Mouse (Mus musculus): Measurements from ENCODE around the gene Ift46.
"Not testable (repeated sequence)": the region's sequence is repeated elsewhere in the genome, so short reads cannot be mapped to it uniquely, and the experiment has no call there.

Gene Ift46

DNA sequence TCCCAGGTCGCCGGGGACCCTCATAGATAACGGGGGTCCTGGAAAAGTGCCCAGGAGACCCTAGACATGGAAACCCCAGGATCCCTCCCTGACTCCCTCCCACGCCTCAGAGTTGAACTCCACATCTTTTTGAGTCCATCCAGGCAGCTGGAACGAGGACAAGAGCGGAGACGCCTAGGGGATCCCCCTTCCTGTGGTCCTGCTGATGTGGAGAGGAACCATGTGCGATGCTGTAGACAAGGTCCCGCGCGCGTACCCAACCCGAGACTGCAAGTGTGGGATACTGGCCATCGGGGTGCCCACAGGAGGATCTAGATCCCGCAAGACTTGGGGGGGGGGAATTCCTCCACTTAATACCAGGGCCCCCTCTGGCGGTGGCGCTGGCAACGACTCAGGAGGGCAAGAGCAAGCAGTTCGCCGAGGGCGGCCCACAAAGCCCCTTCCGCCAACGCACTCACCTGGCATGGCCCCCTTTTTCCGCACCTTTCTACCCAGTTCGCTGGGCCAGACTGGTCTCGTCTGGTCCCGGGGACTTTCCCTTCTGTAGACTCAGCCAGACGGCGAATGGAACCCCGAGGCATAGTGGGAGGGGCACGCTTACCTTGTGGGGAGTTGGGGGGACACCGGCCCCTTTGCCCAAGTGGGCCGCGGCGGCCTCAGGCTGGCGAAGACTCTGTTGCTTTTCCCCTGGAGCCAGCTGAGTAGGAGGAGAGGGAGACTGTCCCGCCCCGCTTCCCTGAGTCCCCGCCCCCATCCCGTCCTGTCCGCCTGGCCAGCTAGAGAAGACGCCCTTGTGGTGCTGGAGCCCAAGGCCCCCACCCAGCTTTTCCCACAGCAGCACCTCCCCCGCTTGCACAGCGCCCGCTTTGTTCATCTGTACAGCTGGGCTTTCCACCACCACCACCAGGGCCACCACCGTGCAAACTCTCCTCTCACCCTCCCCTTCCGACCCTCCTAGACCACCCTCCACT, 32.9 kb upstream of the Ift46 start, which contains the start of gene Phldb1:
Gene Phldb1 (minus strand): TSS at position 675 of the 971 bp plus-strand sequence.
- intact Hi-C loops (cut with DNase I) = loop anchor here (5.0 kb wide), 1 partner anchor 78 kb away; no protein-coding TSS in a partner anchor

DNA sequence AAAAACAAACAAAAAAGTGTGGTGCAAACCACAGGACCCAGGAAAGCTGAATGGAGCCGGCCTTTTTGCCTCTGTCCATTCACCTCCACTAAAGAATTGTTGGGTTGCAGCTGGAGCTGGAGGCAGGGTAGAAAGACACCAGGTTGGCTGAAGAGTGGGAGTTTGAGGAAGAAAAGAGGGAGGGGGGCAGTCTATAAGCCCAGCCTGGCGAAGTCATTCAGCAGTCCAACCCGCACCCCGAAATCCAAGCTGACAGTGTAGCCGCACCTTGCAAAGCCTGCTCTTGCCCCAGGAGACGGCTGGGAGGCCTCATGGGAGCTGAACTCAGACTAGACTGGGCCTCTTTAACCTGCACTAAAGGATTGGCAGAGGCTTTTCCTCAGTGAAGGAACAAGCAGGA, 31.8 kb upstream of the Ift46 start:
- intact Hi-C loops (cut with DNase I) = loop anchor here (5.0 kb wide), 1 partner anchor 79 kb away; no protein-coding TSS in a partner anchor

DNA sequence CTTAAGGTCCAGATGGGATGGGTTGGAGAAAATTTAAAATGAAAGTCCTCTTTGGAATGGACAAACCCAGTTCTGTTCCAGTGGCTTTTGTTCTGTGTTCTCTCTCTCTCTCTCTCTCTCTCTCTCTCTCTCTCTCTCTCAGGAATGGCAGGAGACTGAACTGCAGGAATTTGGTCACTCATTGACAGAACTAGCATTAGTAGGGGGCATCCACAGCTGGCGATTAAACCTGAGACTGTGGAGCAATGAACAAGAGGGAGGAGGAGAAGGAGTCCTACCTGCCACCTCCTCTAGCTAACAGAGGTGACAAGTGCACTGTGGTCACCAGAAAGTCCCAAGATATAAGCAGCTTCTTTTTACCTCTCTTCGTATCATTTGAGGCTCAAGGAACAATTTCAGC, 31.4 kb upstream of the Ift46 start:
- intact Hi-C loops (cut with DNase I) = loop anchor here (5.0 kb wide), 1 partner anchor 79 kb away; no protein-coding TSS in a partner anchor

DNA sequence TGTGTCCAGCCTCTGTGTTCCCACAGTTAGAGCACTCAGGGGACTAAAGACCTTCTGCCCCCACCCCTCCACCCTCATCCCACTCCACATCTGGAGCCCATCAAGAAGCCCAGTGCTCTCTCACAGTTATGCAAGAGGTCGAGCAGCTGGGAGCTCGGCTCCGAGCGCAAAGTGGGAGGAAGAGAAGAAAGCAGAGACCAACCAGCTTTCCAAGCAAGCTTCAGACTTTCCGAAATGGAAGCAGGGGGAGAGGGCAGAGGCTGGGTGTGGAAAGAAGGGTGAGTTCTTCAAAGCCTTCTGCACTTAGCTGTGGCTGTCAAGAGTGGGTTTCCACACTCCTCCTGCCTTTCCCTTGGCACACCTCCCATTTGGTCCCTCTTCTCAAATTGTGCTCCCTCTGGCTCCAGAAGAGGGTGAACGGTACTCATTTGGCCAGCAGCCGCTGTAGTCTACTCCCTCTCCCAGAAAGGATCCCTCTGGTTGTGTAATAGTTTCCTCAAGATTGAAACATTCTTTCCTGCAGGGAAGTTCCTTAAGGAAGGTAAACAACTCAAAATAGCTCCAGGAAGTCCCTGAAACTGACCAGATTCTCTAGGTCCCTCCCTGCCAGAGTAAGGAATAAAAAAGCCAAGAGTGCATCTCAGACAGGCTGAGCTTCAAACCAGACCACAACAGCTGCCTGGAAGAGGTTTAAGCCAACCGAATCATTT, 30.3 kb upstream of the Ift46 start:
- intact Hi-C loops (cut with DNase I) = loop anchor here (5.0 kb wide), 1 partner anchor 80 kb away; no protein-coding TSS in a partner anchor

DNA sequence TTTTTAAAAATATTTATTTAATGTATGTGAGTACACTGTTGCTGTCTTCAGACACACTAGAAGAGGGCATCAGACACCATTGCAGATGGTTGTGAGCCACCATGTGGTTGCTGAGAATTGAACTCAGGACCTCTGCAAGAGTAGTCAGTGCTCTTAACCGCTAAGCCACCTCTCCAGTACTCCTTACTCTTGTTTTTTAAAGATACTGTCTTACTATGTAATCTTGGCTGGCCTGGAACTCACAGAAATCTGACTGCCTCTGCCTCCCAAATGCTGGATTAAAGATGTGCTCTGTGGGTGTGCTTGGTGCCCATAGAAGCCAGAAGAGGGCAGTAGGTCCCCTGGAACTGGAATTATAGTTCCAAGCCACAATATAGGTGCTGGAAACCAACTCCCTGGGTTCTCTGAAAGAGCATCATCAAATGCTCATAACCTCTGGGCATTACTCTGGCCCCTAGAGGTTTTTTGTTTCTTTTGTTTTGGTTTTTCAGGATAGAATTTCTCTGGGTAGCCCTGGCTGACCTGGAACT, 27.0 kb upstream of the Ift46 start:
- intact Hi-C loops (cut with DNase I) = no loop called here

DNA sequence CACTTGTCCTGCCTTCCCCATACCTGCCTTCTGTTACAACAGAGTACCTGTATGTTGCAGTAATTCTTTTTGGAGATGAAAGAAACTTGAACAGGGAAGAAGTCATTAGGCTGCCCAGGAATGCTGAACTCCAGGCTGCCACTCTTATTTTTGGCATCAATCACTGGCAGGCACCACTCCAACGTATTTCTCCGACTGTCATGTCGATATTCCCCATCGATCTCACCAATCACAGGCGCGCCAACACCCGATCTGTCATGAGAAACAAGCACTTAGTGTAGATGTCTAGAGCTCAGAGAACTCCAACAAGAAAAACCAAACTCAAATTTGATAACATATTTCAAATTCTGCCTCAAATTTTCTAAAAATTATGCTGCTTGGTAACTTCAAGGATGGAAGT, 22.3 kb upstream of the Ift46 start:
- intact Hi-C loops (cut with DNase I) = no loop called here

DNA sequence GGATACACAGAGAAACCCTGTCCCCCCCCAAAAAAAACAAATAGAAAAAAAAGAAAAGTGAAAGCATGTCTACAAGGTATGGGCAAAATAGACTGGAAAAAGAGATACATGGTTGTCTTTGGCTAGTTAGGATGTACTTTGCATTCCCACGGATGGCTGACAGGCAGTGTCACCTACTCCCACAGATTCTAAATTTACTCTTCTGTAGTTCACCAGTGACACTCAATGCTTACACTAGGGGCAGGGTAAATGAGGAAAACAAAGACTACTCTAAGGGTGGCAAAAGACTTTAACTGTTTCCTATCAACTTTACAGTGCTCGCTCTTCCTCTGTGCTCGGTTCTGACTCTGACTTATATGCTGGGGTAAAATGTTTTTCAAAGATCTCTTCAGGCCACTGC, 21.0 kb upstream of the Ift46 start:
- intact Hi-C loops (cut with DNase I) = no loop called here

DNA sequence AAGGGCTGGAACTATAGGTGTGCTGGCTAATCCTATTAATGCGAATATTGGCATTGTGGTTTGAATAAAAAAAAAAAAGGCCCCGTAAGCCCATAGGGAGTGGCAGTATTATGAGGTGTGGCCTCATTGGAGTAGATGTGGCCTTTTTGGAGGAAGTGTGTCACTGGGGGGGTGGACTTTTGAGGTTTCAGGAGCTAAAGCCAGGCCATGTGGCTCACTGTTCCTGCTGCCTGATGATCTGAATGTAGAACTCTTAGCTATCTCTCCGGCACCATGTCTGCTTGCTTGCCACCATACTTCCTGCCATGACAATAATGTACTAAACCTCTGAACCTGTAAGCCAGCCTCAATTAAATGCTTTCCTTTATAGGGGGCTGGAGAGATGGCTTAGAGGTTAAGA, 20.4 kb upstream of the Ift46 start:
- intact Hi-C loops (cut with DNase I) = no loop called here

DNA sequence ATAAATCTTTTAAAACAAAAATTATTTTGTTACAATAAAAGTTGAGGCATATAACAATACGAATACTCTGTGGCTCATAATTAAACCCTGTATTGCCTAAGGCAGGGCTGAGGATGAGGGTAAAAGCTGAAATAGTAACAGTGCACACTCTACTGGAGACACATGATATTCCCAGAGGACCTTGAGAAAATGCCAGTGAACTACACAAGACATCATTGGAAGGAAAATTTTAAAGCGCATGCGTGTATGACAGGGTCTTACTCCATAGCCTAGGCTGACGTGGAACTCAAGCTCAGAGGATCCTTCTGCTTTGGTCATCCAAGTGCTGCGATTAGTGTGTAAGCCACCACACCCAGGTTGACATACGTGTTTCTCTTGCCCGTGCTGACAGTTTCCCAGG, 19.2 kb upstream of the Ift46 start:
- intact Hi-C loops (cut with DNase I) = no loop called here

DNA sequence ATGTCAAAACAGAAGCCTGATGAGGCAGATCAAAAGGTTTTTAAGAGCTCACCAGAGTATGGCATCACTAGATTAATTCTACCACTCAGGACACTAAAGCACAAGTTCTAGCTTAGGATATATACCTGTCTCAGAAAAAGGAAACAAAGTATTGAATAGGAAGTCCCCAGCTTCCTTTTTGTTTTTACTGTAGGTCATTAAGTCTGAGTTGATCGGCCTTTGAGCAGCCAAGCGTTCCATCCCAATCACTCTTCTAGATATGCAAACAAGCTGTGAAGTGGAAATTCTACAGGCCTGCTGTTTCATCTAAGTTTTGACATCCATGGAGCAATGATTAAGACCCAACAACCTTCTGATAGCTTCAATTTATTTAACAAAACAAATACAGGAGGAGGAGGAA, 6.8 kb upstream of the Ift46 start:
- intact Hi-C loops (cut with DNase I) = no loop called here

DNA sequence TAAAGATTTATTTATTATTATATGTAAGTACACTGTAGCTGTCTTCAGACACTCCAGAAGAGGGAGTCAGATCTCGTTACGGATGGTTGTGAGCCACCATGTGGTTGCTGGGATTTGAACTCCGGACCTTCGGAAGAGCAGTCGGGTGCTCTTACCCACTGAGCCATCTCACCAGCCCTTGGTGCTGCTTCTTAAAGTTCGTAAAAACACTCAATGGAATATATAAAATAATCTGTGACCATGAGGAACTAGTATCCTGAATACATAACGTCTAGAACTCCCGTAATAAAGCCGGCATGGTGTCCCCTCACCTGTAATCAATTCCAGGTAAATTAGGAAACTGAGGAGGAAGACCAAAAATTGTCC, 304 bp downstream of the Ift46 start:
- intact Hi-C loops (cut with DNase I) = not testable (repeated sequence)

DNA sequence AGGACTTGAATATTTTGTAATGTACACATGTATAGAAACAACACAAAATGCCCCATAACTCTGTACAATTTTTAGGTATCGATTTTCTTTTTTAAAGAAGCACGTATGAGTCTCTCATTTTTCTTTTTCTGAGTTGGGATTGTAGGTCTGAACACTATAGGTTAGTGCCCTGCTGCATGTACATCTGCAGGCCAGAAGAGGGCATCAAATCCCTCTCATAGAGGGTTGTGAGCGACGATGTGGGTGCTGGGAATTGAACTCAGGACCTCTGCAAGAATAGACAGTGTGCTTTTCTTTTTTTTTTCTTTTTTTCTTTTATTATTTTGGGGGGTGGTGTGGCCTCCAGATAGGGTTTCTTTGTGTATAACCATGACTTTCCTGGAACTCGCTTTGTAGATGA, 3.7 kb downstream of the Ift46 start:
- intact Hi-C loops (cut with DNase I) = no loop called here

DNA sequence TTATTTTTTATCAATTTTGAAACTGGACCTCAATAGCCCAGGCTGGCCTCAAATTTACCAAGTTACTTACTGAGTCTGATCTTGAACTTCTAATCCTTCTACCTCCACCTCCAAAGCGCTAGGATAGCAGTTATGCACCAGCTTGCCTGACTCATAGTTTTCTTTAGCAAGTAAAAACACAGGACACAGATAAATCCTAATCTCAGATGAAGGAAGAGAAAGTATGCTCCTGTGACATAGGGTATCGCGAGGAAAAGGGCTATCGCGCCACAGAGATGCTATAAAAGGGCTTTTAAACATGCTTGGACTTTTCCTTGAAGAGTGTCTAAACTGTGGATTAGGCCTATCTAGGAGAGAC, 4.7 kb downstream of the Ift46 start:
- intact Hi-C loops (cut with DNase I) = no loop called here

DNA sequence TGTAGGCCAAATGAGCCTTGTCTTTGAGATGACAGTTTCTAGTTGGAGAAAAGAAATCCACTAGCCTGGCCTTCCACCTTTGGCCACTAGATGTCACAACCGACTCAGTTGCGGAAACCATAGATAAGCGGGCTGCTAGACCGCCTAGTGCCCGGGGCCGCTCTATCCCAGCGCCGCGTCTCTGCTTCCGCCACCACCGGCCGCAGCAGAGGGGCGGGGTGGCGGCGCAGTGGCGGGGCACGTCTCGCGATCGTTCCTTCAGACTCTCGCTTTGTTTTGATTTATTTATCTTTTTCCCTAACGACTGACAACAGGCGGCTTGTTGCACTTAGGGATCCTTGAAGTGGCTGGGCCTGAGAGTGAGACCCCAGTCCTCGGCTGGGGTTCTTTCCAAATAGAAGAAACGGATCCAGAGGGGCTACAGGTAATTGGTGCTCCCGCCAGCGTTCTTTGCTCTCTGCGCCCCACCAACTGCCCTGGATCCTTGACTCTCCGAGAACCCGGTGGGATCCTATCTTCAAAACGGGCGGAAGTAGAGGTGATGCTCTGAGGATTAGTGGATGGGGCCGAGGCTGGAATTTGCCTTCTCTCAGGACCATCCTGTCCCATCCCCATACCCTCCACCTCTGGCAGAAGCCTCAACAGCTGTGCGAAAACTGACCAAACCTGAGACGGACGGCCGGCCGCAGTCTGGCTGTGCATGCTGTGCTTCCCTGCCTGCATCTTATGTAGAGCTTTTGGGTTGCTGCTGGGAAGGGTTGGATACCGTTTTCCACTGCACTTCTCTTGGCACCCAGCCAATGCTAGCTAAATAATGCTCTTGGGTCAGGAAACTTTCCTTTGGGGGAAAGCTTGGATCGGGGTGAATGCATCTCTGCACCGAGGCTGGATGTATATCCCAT, 5.3 kb downstream of the Ift46 start:
- intact Hi-C loops (cut with DNase I) = no loop called here

DNA sequence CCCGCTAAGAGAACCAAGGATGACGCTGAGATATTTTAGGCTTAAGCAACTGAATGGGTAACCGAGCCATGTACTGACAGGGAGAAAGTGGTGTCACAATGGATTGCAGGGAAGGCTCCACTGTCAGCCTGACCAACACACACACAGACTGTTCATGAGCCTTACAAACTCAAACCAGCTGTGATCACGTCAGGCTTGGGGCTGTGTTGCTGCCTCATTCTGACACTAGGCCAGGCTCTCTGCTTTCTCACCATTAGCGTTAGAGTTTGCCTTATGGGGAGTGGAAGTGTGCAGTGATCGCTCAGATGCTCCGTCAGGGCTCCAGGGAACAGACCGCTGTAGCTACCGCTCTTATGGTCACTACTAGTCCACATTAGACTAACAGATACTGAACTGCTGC, 25.1 kb downstream of the Ift46 start:
- intact Hi-C loops (cut with DNase I) = no loop called here

DNA sequence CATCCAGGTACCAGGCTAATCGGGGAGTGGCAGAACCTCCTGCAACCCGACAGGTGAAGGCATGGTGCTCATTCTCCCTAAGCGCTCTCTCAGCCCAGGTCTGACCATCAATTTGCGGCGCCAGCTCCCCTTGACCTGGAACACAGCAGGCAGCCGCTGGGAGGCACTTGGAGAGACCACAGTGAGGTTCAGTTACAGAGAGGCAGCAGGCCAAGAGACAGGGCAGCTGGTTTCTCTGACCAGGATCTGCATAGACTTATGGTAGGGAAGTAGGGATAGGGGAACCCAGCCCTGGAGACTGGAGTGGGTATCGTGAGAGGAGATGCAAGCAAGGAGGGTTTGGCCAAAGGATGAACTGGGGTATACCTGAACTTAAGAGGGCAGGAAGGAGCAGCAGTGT, 30.6 kb downstream of the Ift46 start:
- intact Hi-C loops (cut with DNase I) = no loop called here

DNA sequence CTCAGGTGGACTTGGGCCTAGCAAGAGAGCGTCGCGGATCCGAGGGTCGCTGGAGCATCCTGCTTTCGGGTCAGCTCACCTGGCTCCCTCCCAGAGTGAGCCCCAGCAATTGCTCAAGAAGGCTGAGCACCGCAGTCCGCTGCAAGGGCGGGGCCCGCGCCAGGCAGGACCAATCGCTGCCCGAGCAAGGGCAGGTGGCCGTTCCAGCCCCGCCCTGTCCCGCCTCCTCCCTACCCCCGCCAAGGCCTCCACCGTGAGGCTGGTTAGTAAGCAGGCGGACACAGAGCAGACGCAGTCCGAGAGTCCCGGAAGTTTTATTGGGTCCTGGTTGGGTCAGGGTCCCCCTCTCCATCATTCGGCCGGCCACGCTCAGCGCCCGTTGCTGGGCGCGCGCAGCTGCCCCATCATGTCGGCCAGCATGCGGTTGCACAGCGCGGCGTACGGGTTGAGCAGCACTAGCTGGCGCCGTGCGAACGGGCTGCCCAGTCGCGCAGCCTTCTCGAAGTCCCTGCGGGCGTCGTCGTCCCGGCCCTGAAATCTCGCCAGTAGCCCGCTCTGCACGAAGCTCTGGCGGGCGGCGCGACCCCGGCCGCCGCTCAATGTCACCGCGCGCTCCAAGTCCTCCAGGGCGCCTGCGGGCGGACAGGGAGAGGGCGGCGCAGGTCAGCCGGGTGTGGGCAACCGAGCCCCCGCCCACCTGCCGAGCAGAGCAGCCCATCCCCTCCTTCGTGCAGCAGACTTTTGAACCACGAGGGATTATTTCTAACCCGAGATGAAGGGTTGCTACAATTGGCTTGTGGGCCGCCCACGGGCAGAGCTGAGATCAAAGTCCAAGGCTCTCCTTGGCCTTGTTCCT, 31.6 kb downstream of the Ift46 start, which contains the start of gene Tmem25:
Gene Tmem25 (minus strand): TSS at position 206 of the 856 bp plus-strand sequence.
- intact Hi-C loops (cut with DNase I) = no loop called here

DNA sequence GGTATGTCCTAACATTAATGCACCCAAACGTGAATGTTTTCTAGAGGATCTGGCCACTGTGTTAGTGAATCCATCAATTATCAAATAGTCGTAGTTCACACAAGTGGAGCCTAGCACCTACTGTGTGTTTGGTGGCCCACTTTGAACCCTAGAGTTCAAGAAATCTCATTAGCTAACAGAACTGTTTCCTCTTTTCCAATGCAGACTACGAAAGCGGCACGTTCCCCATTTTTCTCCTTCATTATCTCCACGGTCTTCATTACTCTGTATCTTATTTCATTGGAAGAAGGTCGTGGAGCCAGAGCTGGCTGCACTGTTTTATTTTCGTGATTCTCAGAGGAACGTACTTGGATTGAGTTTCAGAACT, 32.2 kb downstream of the Ift46 start:
- intact Hi-C loops (cut with DNase I) = no loop called here

DNA sequence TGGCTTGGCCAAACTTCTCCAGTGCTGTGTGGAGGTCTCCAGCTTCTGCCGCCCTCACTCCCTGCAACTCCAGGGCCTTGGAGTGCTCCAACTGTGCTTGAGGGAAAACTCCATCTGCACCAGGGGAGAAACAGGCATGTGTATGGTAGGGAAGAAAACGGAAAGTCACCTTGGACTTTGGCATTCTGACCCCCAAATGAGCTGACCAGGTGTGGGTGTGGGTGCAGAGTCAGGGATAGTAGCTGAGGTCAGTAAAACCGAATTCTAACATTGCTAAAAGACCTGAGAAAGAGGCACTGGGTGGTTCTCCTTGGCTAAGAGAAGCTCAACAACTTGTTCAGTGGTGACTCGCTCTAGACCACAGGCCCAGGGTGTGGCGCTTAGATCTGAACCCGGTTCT, 34.0 kb downstream of the Ift46 start:
- intact Hi-C loops (cut with DNase I) = no loop called here

DNA sequence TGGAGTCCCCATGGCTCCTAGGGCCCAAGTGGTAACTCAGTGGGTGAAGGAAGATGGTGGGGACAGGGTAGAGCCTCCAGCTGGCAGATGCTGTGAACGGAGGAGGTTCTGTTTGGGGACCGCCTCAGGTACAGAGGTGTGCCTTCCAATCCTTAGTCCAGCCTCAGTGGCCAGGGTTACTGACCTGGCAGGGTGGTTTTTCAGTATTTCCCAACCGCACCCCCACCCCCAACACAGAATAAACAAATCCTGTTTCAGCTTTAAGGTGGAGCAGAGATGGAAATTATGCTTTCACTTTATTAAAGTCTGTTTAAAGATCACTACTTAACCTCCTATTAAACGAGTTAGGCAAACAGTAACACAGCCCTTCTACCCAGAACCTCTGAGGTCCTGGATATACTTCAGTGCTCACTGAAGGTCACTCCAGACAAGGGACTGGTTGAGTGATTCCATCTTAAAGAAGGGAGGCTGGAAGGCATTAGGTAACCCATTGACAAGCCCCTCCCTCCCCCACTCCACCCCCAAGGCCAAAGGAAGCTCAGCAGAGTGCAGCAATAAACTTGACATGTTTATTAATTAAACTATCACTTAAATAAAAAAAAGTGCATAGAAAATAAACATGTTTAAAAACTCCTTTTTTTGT, 35.2 kb downstream of the Ift46 start, which contains the start of gene Ttc36:
Gene Ttc36 (minus strand): TSS at position 265 of the 643 bp plus-strand sequence.
- intact Hi-C loops (cut with DNase I) = no loop called here
